Mouse (Mus musculus) lung, embryonic 15.5 days (tissue): Measurements from ENCODE around the gene Abraxas2. TPM values are rescaled to one million over a fixed set of nuclear protein-coding genes. Genes with fewer than 3 reads are reported as not detected.
A peak's percentile ranks its signal among the peaks of the same experiment; 100 is the strongest.

ENCODE experiments used
- ATAC-seq: fragments of 200-750 bp; cut with Nextera tagmentation; 2 replicates; pipeline ENCODE4 v1.8.0; 2017; ENCODE audit warnings: moderate number of reproducible peaks, borderline replicate concordance; ENCODE audit not compliant: low FRiP score, low TSS enrichment; ENCODE audit errors: extremely low read depth
- H3K27ac ChIP-seq: fragments of 300-500 bp; sonication (generic); 2 replicates; pipeline ENCODE4 v1.5.1; 2015; ENCODE audit warnings: moderate library complexity, mild to moderate bottlenecking, inconsistent platforms
- H3K27me3 ChIP-seq: fragments of 300-500 bp; sonication (generic); 2 replicates; pipeline ENCODE4 v1.6.1; 2015; ENCODE audit warnings: inconsistent platforms
- H3K36me3 ChIP-seq: fragments of 300-500 bp; sonication (generic); 2 replicates; pipeline ENCODE4 v1.6.1; 2015; ENCODE audit warnings: inconsistent platforms
- H3K4me1 ChIP-seq: fragments of 300-500 bp; sonication (generic); 2 replicates; pipeline ENCODE4 v1.6.1; 2015; ENCODE audit warnings: inconsistent platforms
- H3K4me2 ChIP-seq: fragments of 300-500 bp; sonication (generic); 2 replicates; pipeline ENCODE4 v1.6.1; 2015; ENCODE audit warnings: inconsistent platforms, mild to moderate bottlenecking, moderate library complexity
- H3K4me3 ChIP-seq: fragments of 300-500 bp; sonication (generic); 2 replicates; pipeline ENCODE4 v1.5.1; 2015; ENCODE audit warnings: mild to moderate bottlenecking, inconsistent platforms
- H3K9ac ChIP-seq: fragments of 300-500 bp; sonication (generic); 2 replicates; pipeline ENCODE4 v1.6.1; 2015; ENCODE audit warnings: inconsistent platforms
- H3K9me3 ChIP-seq: fragments of 300-500 bp; sonication (generic); 2 replicates; pipeline ENCODE4 v1.6.1; 2016; ENCODE audit warnings: inconsistent platforms
- WGBS: fragments of 180-500 bp; shearing (Covaris S2); methylation state at CpG from one replicate; pipeline ENCODE4 v1.1.7; 2015; 5-methylcytosine and 5-hydroxymethylcytosine counted together
- polyA plus RNA-seq: library from polyadenylated mRNA; unstranded; fragments of >200 nt; fragmentation: Nextera tagmentation; extraction: Ambion mirVana; gene quantifications from 2 replicates; pipeline ENCODE4 v1.2.1, GENCODE M21; 2015

The Abraxas2 gene
- polyA plus RNA-seq: 34.0 and 34.2 TPM in 2 replicates

DNA sequence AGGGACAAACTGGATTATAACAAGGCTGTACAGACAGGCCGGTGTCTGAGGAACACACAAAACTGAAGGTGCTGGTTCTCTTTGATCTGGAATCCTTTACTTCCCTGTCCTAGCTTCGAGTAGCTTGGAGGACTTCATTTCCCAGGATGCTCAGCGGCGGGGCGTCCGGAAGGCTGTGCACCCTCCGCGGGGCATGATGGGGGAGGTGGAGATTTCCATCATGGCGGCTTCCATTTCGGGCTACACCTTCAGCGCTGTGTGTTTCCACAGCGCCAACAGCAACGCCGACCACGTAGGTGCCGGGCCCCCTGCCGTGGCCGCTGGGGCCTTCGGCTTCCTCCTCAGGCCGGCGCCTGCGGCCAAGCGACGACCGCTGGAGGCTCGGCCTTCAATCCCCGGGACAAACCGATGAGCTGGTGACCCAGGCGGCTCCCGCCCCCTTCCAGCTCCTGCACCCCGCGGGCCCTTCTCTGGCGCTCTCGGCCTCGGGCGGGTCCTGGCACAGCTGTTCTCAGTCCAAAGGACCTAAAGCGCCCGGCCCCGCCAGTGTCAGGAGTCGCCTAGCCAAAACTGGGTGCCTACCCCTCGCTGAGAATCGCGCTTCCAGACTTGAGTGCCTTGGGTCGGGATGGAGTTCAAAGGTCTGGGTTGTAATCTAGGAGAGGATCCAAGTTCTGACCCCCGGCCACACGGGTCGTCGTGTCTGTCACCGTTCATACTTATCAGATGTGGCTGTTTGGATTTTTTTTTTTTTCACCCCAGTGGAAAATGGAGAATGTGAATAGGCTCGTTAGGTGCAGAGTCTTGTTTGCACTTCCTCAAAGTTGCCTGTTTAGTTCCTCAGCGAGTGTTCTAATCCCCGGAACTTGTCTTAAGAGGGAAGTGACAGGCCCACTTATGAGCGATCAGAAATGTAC, at the start of gene Abraxas2:
Gene Abraxas2, plus strand, starts transcription at position 184 of the 917 bp plus-strand sequence.
- H3K4me3 ChIP-seq: peak within 1 kb of the TSS; percentile 85
- no peaks in the 10 kb centered on the region for H3K36me3 ChIP-seq
- H3K9me3 ChIP-seq: no peaks in the 10 kb centered on the region
- H3K9ac ChIP-seq: peak within 1 kb of the TSS; percentile 86
- H3K4me1 ChIP-seq: peaks cover 10% of the 10 kb centered on the region
- peak within 1 kb of the TSS; percentile 84 for H3K27ac ChIP-seq
- peak; percentile 95 for ATAC-seq
- no peaks in the 10 kb centered on the region for H3K27me3 ChIP-seq
- under 1% methylated on average over 53 of the region's 53 CpGs for WGBS
- peak within 1 kb of the TSS; percentile 70 for H3K4me2 ChIP-seq

DNA sequence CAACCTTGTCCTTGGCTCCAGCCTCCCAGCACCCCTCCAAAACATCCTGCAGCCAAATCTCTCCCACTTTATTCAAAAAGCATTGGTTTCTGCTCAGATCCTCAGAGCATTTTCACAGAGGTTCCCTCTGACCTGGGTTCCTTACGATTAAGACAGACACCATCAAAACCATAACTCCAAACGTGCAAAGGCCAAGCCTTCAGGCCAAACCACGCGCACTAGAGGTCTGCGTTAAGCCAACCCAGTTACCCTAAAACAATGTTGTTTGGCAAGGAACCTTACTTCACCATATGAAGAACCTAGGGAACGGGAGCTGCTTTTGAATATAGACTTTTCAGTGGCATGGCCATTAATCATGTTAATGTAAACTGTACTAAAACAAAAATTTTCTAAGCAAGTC, 49.3 kb upstream of the Abraxas2 start:
- no peak for ATAC-seq

GRCm38 (mm10) chr7:132810368-132810767, 48.7 kb upstream of the Abraxas2 start:
- no peaks in the 10 kb centered on the region for H3K9me3 ChIP-seq
- H3K4me3 ChIP-seq: no peak overlapping the region
- H3K4me2 ChIP-seq: peak overlapping the region; percentile 85
- ATAC-seq: no peak
- peaks cover 71% of the 10 kb centered on the region for H3K4me1 ChIP-seq
- peak overlapping the region; percentile 76 for H3K27ac ChIP-seq
- H3K9ac ChIP-seq: 0 out of 2 replicates have a peak overlapping the region, but pooled peaks have one; percentile 8
- WGBS: 18% methylated on average over 6 of the region's 6 CpGs
- H3K27me3 ChIP-seq: no peaks in the 10 kb centered on the region
- no peaks in the 10 kb centered on the region for H3K36me3 ChIP-seq

More for the DNA sequence above, 49.3 kb upstream of the Abraxas2 start:
- H3K9me3 ChIP-seq: no peaks in the 10 kb centered on the region
- H3K4me2 ChIP-seq: peak overlapping the region; percentile 85
- WGBS: 38% methylated on average over 6 of the region's 6 CpGs
- H3K4me1 ChIP-seq: peaks cover 74% of the 10 kb centered on the region
- H3K9ac ChIP-seq: 0 out of 2 replicates have a peak overlapping the region, but pooled peaks have one; percentile 37
- no peak overlapping the region for H3K4me3 ChIP-seq
- peak overlapping the region; percentile 76 for H3K27ac ChIP-seq
- H3K27me3 ChIP-seq: no peaks in the 10 kb centered on the region
- no peaks in the 10 kb centered on the region for H3K36me3 ChIP-seq

- 39% methylated on average over 1 of the region's 1 CpGs for WGBS
- H3K27ac ChIP-seq: peak overlapping the region; percentile 96; the same call in 1 of the 2 replicates
- H3K9me3 ChIP-seq: no peaks in the 10 kb centered on the region
- H3K4me3 ChIP-seq: peak overlapping the region; percentile 70
- H3K36me3 ChIP-seq: no peaks in the 10 kb centered on the region
- peak overlapping the region; percentile 85 for H3K4me2 ChIP-seq
- H3K4me1 ChIP-seq: peaks cover 67% of the 10 kb centered on the region
- H3K9ac ChIP-seq: no peak overlapping the region
- H3K27me3 ChIP-seq: no peaks in the 10 kb centered on the region
- ATAC-seq: no peak
Observed at GRCm38 (mm10) chr7:132810879-132811278, 48.1 kb upstream of the Abraxas2 start.

- peak overlapping the region; percentile 70 for H3K4me3 ChIP-seq
- no peaks in the 10 kb centered on the region for H3K27me3 ChIP-seq
- H3K9ac ChIP-seq: peak overlapping the region; percentile 78
- H3K36me3 ChIP-seq: no peaks in the 10 kb centered on the region
- H3K27ac ChIP-seq: peak overlapping the region; percentile 96
- H3K9me3 ChIP-seq: no peaks in the 10 kb centered on the region
- ATAC-seq: no peak
- peak overlapping the region; percentile 85 for H3K4me2 ChIP-seq
- H3K4me1 ChIP-seq: peaks cover 56% of the 10 kb centered on the region
- 14% methylated on average over 23 of the region's 23 CpGs for WGBS
Observed at GRCm38 (mm10) chr7:132811716-132812618, 47.1 kb upstream of the Abraxas2 start.

GRCm38 (mm10) chr7:132812619-132813415, 46.2 kb upstream of the Abraxas2 start:
- Histone ChIP-seq H3K4me3 (peak overlapping the region; percentile 70), H3K9me3 (no peaks in the 10 kb centered on the region), H3K9ac (peak overlapping the region; percentile 78), H3K4me2 (peak overlapping the region; percentile 85), H3K27ac (peak overlapping the region; percentile 96), H3K27me3 (no peaks in the 10 kb centered on the region), H3K36me3 (no peaks in the 10 kb centered on the region), H3K4me1 (peaks cover 48% of the 10 kb centered on the region)
- peak; percentile 31; the same call in 1 of the 2 replicates for ATAC-seq
- under 1% methylated on average over 59 of the region's 59 CpGs for WGBS

GRCm38 (mm10) chr7:132813416-132814088, 45.5 kb upstream of the Abraxas2 start, which contains the start of gene Fam53b:
Gene Fam53b, minus strand, starts transcription at chr7:132813886.
- Histone ChIP-seq H3K4me2 (peak within 1 kb of the TSS; percentile 85), H3K27ac (peak within 1 kb of the TSS; percentile 96), H3K36me3 (peaks cover 3% of the 10 kb centered on the region; the same call in 1 of the 2 replicates), H3K9me3 (no peaks in the 10 kb centered on the region), H3K27me3 (no peaks in the 10 kb centered on the region), H3K9ac (peak within 1 kb of the TSS; percentile 78), H3K4me3 (peak within 1 kb of the TSS; percentile 70), H3K4me1 (peaks cover 41% of the 10 kb centered on the region)
- ATAC-seq: peak; percentile 61
- 1% methylated on average over 85 of the region's 85 CpGs for WGBS

DNA sequence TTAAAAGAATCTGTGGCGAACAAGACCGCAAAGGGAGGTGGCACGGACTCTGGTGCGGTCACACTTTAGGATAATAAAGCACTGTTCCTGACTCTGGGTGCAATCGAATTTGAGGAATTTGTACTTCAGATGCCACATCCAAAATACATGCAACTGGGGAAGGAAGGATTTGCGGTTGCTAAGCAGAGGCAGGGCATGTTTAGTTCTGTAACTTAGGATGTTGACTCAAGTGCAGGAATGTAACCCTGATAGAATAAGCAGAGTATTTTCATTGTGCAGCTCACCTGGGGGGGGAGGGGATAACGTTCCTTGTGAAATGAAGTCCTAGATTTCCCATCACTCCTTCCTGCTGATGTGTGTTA, 45.0 kb upstream of the Abraxas2 start:
- H3K4me3 ChIP-seq: peak overlapping the region; percentile 70
- peak overlapping the region; percentile 96 for H3K27ac ChIP-seq
- H3K9me3 ChIP-seq: no peaks in the 10 kb centered on the region
- H3K4me1 ChIP-seq: peaks cover 35% of the 10 kb centered on the region
- no peak for ATAC-seq
- peak overlapping the region; percentile 85 for H3K4me2 ChIP-seq
- H3K9ac ChIP-seq: peak overlapping the region; percentile 78
- WGBS: 1% methylated on average over 7 of the region's 7 CpGs
- H3K27me3 ChIP-seq: no peaks in the 10 kb centered on the region
- peaks cover 3% of the 10 kb centered on the region; the same call in 1 of the 2 replicates for H3K36me3 ChIP-seq

- ATAC-seq: no peak
- Histone ChIP-seq H3K36me3 (peaks cover 3% of the 10 kb centered on the region; the same call in 1 of the 2 replicates), H3K4me3 (no peak overlapping the region), H3K27me3 (no peaks in the 10 kb centered on the region), H3K9me3 (no peaks in the 10 kb centered on the region), H3K4me2 (no peak overlapping the region), H3K4me1 (peaks cover 25% of the 10 kb centered on the region), H3K9ac (no peak overlapping the region), H3K27ac (no peak overlapping the region)
- WGBS: 67% methylated on average over 5 of the region's 5 CpGs
Observed at GRCm38 (mm10) chr7:132815081-132815480, 43.9 kb upstream of the Abraxas2 start.

GRCm38 (mm10) chr7:132816528-132816927, 42.5 kb upstream of the Abraxas2 start:
- no peak for ATAC-seq
- Histone ChIP-seq H3K4me1 (peaks cover 13% of the 10 kb centered on the region; the same call in 1 of the 2 replicates), H3K9ac (no peak overlapping the region), H3K27me3 (no peaks in the 10 kb centered on the region), H3K9me3 (no peaks in the 10 kb centered on the region), H3K27ac (no peak overlapping the region), H3K36me3 (peaks cover 3% of the 10 kb centered on the region; the same call in 1 of the 2 replicates), H3K4me2 (no peak overlapping the region), H3K4me3 (no peak overlapping the region)
- WGBS: 87% methylated on average over 2 of the region's 2 CpGs
